Mouse (Mus musculus): ENCODE results near the gene Medag.

DNA sequence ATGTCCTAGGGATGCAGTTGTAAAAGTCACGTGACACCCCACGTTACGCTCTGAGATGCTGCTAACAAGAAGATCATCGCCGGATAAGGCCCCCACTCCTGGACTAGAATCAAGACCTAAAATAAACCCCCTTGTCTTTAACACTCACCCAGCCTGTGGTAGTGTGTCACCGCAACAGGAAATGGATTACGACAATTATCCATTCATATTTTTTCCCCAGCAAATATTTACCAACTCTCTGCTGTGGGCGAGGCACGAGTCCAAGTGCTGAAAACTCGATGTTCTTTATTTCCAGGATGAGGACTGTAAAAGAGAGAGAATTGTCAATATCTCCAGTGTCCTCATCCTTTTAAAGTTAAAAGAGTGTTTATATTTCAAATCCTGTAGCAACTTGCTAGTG, 9.5 kb upstream of the Medag start:
- TF ChIP-seq CTCF (IDR thresholded peaks at IDR 0.05; ENCODE audit: low read depth) (no peak), EP300 (IDR thresholded peaks at IDR 0.05; ENCODE audit: low read depth) (no peak)

Measured in liver, postnatal 0 days (tissue).